Mouse (Mus musculus) c-Kit-positive CD71-positive TER-119-negative erythroid progenitor cells, embryonic 14.5 days (primary cell): ENCODE data around the gene Cav3.

Experiments used
- DNase-seq: peaks from one replicate; pipeline ENCODE4 v3.0.0-alpha.2; 2013; ENCODE audit warnings: low read depth

The Cav3 gene

DNA sequence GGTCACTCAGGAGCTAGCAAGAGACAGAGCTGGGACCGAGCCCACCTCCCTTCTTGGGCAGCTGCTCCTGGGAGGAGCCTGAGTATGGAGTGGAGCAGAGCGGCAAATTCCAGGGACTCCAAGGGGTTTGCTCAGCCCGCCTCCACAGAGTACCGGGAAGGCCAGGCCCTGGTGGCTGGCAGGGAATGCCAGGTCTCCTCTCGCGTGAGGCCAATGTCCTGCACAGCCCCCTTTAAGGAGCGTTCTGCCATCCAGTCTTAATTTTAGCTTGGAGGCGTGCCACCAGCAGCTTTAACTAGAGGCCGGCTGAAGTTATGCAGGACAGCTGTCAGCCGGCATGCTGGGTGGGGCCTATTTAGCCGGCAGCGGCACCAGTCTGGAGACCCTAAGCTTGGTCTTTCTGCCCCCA lies at the start of gene Cav3:
TSS of gene Cav3 (plus strand) at position 165 of the 409 bp plus-strand sequence.
- DNase-seq, result no peak

- no peak for DNase-seq
Observed at GRCm38 (mm10) chr6:112419333-112419732, 40.0 kb upstream of the Cav3 start.

DNA sequence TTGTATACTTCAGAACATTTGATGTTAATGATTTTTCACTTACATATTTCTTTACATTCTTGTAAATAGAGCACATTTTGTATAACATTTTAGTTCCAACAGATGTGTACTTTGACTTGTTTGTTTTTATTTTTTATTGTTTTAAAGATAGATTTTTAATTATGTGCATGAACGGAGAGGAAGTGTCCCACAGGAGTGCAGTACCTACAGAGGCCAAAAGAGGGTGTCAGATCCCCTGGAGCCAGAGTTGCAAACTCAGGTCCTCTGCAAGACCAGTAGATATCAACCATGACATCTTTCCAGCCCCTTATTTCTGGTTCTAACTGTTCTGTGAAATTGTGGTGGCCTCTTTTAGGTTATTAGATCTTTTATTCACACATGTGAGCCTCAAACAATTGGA lies 38.4 kb upstream of the Cav3 start:
- no peak for DNase-seq

- DNase-seq, result no peak
Observed at GRCm38 (mm10) chr6:112423746-112424501, 35.4 kb upstream of the Cav3 start.

DNA sequence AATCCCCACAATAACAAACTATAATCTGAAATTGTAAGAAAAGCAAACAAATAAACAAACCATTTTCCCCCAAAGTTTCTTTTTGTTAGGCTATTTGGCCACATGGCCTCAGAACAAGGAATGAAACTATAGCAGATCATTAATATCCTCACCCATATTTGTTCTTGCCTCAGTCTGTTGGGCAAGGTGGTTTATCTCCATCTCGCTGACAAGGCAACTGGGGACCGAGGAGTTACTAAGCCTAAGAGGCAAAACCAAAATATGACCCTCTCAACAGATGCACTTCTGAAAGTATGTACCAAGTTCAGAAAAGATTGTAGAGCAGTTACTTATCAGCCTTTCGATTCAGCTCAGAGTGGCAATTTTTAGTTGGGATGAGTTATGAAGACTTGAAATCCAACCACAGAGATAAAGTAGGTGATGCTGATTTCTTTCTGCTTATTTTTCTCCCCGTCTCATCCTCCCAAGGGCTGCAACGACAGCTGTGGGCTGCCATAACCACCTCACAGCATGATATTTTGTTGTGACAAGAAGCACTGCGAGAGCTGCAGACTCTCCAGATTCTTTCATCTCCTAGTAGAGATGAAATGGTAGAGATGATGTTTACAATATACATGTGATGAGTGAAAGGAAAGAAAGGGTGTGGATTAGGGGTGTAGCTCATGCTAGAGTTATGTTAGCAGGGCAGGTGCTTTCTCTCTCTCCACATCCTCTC lies 33.1 kb upstream of the Cav3 start:
- no peak for DNase-seq

- DNase-seq, result no peak
Observed at GRCm38 (mm10) chr6:112445675-112446074, 13.6 kb upstream of the Cav3 start.

DNA sequence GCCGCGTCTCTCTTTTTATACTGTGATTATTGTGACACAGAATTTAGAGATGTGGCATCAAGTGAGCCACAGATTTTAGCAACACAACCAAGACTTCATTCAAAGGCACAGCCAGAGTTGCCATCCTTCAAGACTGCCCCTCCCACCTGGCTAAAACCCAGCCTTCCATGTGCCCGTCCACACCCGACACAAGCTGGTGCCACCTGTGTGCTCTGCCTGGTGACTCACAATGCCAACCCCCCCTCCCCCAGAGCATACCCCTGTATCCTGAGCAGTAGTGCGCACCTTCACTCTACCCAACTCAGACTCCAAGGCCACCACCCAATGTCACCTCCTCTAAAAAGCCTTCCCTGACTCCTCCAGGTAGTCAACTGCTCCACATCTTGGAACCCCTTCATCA lies 2.2 kb downstream of the Cav3 start:
- DNase-seq, result no peak

- DNase-seq, result no peak
Observed at GRCm38 (mm10) chr6:112463331-112463730, 4.0 kb downstream of the Cav3 start.

DNA sequence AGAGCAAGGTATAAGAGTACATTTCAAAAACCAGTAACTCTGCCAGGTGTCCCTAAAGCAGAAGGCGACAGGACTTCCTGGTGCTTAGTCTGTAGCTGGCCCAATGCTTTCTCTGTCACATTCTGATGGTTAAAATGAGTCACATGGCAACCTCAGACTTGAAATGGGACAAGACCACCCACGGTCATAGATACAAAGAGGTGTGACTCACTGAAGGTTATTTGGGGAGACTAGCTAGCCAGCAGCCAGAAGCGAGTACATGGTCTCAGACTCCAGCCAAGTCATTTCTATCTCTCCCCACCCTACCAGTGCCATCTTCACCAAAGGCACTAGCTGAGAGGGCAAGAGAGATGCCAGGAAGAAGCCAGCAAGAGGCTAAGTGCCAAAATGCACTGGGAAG lies 6.1 kb downstream of the Cav3 start:
- DNase-seq, result no peak

DNA sequence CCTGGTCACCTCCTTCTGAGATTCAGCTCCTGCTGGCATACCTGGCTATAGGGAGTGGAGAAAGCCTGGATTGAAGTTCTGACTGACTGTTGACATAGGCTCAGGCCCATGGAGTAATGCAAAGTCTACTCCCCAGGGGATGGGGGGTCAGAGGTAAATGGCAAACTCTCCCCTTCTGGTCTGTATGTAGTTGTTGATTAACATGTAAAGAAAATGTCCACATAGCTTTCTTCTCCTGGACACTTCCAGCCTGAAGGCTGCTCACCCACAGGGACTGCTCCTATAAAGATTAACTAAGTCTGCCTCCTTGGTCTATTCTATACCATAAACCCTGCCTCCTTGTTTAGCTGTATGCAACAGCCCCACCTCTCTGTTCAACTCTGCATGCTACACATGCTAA lies 6.7 kb downstream of the Cav3 start:
- no peak for DNase-seq

GRCm38 (mm10) chr6:112471644-112472043 lies 12.3 kb downstream of the Cav3 start:
- DNase-seq, result no peak

DNA sequence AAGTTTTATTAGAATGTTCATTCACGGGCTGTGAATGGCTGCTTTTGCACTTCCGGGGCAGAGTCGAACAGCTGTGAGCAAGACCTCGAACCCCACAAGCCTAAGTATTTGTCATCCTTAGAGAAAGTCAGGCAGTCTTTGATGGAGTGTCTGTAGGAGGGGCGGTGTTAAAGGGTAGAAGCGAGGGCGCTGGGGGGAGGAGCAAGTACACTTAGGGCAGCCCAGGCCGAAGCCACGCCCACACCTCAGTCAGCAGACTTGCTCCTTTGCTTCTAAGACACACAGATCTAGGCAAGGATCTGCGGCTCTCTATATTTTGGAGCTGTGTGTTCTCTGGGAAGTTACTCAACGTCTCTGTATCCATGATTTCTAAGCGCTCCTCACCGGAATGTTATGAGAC lies 20.6 kb downstream of the Cav3 start:
- DNase-seq, result no peak

GRCm38 (mm10) chr6:112484316-112484715 lies 25.0 kb downstream of the Cav3 start:
- no peak for DNase-seq

DNA sequence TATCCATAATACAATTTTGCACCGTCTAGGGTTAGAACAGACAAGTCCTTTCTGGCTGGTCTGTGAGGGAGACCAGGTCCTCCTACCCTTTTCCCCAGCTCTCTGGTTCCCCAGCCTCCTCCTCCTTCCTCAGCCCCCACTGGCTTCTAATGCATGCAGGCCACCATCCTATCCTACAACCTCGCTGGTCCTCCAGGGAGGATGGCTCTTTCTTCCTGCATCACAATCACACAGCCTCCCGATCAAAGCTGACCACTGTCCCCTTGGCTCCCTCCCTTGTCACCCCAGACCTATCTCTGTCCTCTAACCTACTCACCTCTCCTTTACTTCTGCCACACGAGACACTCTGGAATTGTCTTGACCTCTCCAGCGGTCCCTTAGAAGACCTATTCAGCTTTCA lies 28.7 kb downstream of the Cav3 start:
- DNase-seq, result no peak

DNA sequence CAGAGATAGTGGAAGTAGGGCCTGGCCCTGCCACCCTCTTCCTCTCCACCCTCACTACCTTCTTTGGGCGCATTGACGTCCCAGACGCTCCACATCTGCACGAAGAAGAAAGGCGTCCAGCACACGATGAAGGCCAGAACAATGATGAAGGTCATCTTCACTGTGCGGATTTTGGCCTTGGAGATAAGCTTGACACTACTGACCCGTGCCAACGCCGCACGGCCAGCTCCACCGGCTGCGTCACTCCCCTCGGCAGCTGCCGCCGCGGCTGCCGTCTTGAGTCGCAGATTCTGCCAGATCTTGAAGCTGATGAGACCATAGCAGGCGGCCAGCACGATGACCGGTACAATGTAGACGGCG lies 29.5 kb downstream of the Cav3 start:
- DNase-seq, result no peak

GRCm38 (mm10) chr6:112489181-112489909 lies 30.0 kb downstream of the Cav3 start:
- no peak for DNase-seq

DNA sequence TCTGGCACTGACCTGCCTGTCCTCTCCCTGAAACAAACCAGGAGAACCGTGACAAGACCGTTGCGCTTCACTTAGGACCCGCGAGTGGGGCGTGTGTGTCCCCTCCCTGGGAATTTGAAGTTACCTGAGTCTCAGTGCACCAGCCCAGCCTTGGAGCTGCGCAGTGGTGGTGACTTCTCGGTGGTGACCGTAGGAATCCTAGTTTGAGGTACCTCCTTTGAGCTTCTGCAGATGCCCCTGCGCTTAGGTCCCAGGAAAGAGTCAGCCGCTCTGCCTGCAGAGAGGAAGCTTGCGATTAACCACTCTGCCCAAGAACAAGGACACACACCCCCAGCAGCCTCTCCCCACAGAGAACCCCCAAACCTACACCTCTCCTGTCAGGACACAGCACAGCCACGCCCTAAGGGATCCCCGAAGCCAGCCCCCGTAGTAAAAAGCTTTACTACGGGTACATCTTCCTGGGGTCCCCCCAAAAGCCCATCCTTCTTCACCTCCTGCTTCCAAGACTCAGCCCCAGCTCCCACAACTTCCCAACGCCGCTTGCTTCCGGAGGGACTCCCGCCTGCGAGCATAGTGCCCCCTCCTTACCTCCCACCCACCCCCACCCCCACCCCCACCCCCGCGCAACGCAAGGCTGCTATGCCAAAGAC lies 30.7 kb downstream of the Cav3 start, which contains the start of gene Oxtr:
TSS of gene Oxtr (minus strand) at position 34 of the 650 bp plus-strand sequence.
- DNase-seq, result no peak

GRCm38 (mm10) chr6:112490625-112491242 lies 31.4 kb downstream of the Cav3 start:
- no peak for DNase-seq

GRCm38 (mm10) chr6:112491521-112491920 lies 32.2 kb downstream of the Cav3 start:
- no peak for DNase-seq

DNA sequence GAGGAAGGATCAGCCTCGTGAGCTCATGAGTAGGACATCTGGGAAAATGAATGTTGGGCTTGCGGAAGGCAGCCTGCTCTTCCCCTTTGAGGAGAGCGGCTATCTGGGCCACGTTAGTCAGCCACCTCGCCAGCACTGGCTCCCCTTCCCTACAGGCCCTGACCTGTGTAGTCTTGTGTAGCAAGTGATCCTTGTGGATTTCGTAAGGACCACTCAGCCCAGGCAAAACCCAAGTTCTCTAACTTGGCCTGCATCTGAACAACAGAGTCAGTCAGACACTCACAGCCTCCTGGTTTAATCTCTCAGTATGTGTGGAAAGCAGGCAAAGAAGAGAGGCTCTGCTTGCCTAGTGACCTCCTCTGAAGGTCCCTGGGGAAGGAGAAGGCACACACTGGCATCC lies 33.4 kb downstream of the Cav3 start:
- DNase-seq, result no peak

DNA sequence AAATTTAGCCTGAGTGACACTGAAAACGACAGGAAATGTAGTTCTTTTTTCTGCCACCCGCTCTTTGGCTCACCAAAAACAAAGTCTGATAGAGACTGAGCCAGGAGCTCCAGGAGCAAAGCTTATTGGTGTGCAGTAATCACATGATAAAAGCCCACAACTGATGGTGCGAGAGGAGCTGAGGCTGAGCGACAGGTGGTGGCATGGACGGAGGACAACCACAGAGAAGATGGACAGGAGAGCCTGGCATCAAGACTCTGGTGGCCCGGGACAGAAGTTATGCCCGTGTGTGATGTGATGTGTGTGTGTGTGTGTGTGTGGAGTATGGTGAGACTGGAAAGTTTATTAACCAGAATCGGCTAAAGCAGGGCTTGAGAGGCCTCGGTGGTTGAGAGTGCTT lies 34.1 kb downstream of the Cav3 start:
- no peak for DNase-seq

DNA sequence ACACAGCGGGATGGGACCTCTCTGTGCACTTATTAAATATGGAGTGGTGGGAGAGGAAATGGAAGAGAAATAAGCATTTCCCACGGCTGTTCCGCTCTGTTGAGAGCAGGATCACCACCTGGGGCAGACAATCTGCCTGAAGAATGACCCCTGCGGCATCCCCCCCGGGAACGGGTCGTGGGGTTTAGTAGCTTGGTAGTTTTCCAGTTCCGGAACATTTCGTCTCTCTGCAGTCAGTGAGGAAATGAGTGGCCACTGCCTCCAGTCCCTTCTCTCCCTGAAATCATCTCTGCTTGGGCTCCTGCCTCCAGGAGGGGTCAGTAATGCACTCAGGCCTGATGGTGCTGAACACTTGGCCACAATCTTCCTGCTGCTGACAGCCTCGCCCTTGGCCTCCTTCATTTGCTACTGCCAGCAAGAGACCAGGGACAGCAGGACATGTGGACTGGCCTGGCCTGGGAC lies 35.3 kb downstream of the Cav3 start:
- DNase-seq, result no peak
